ENCODE assay signal across 22 mouse cellular contexts in the genomic region with DNA sequence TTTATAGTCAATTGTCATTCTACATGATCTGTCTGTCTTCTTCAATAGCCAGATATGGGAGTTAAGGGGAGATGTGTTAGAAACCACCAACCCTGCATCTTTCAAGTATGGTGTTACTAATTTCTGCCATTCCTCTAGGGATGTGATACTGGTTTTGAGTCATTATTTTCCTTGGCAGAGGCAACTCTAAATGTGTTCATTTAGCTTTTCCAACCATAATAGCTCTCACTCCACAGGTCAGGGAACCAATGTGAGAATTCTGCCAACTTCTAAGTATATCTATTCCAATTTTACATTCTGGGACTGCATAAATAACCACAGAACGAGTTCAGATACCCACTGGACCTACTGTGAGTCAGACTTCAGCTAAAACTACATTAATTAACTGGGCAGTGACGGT. TPM values are rescaled to one million over a fixed set of nuclear protein-coding genes. Genes with fewer than 3 reads are reported as not detected.
DNase-seq lines count a peak whose midpoint lies in the region.
"Had no signal": no experiment of that assay in that cellular context is flagged by ENCODE, and none has a peak within 500 bp of the region (broad histone marks: within the 10 kb centered on the region; RNA-seq: fewer than 3 reads in every experiment).

No protein-coding gene starts in this region.

- H3K36me3 ChIP-seq in embryonic facial prominence, embryonic 10.5 days (replicated peaks): no peaks in the 10 kb centered on the region
- H3K36me3 ChIP-seq: embryonic facial prominence, embryonic 13.5 days; embryonic facial prominence, embryonic 15.5 days; G1E had no signal

- peaks cover 41% of the 10 kb centered on the region for H3K27me3 ChIP-seq in embryonic facial prominence, embryonic 10.5 days (replicated peaks; ENCODE audit: low read depth, poor library complexity, severe bottlenecking)
- H3K27me3 ChIP-seq: CH12.LX; embryonic facial prominence, embryonic 15.5 days had no signal

- no peak overlapping the region for H3K4me3 ChIP-seq in embryonic facial prominence, embryonic 10.5 days
- H3K4me3 ChIP-seq: embryonic facial prominence, embryonic 13.5 days; embryonic facial prominence, embryonic 15.5 days; erythroblast, embryonic 14.5 days had no signal

- DNase-seq in heart, adult 8-10 months (ENCODE audit: low spot score): peak; percentile 1
- DNase-seq in heart, postnatal 36 days: no peak
- DNase-seq in NIH3T3 (ENCODE audit: low read depth) (peak; percentile 41), adipocyte (ENCODE audit: low spot score) (peak; percentile 5)
- peak; percentile 18 for DNase-seq in fibroblast of lung, adult 2 months (ENCODE audit: low read depth)
- no peak for DNase-seq in lung, postnatal 36 days
- DNase-seq in embryo, embryonic 11 days: no peak
- DNase-seq in embryonic facial prominence, embryonic 10.5 days (ENCODE audit: low spot score): no peak
- DNase-seq: adrenal gland, adult 8-10 months; adrenal gland, postnatal 14 days; adrenal gland, postnatal 36 days; cerebellum, adult 11 months; cerebellum, adult 18-20 months; cerebellum, adult 8-10 months; cerebellum, adult 9-11 months; cerebellum, postnatal 14 days; cerebellum, postnatal 36 days had no signal

- 54% methylated on average over 2 of the region's 2 CpGs for WGBS in embryonic facial prominence, embryonic 10.5 days

- no peaks in the 10 kb centered on the region for H3K4me1 ChIP-seq in embryonic facial prominence, embryonic 10.5 days
- H3K4me1 ChIP-seq: embryonic facial prominence, embryonic 13.5 days; embryonic facial prominence, embryonic 15.5 days had no signal

- no peak overlapping the region for H3K27ac ChIP-seq in embryonic facial prominence, embryonic 10.5 days (replicated peaks)
- H3K27ac ChIP-seq: embryonic facial prominence, embryonic 13.5 days; embryonic facial prominence, embryonic 15.5 days had no signal

- H3K9me3 ChIP-seq in embryonic facial prominence, embryonic 10.5 days: no peaks in the 10 kb centered on the region
- H3K9me3 ChIP-seq: embryonic facial prominence, embryonic 13.5 days; embryonic facial prominence, embryonic 15.5 days; G1E had no signal

- intact Hi-C loops in heart, postnatal 36 days (cut with DNase I): no loop called here

RNA-seq across cellular contexts. Expression of a gene that starts 47.9 kb away (rescaled TPM):
- 1 to 10 TPM; 2.9 to 3.2 (median 3.0) TPM for total RNA-seq in heart, adult 8-10 months (2022)
- total RNA-seq in heart, postnatal 36 days (2021): 1 to 10 TPM; 3.2 to 3.3 TPM
- polyA plus RNA-seq in embryonic facial prominence, embryonic 10.5 days (2016; fragmentation: Nextera tagmentation; extraction: Ambion mirVana): 0.78 and 0.91 TPM in 2 replicates

Comparison
In these comparisons a context has a peak if more than half of its experiments do, and no peak if none do; other contexts are left out.
1. DNase-seq: peak in heart, adult 8-10 months (single experiment), NIH3T3 (single experiment), adipocyte (single experiment) and fibroblast of lung, adult 2 months (single experiment); none in heart, postnatal 36 days (0 of 2), lung, postnatal 36 days (single experiment), embryo, embryonic 11 days (single experiment) and embryonic facial prominence, embryonic 10.5 days (single experiment).